Mouse (Mus musculus): ENCODE measurements at regions not wholly inside any gene's neighbourhood (a gene's known extent, or its start where the extent isn't known, plus 50 kb on each side); places are given as distances from the start of the nearest gene placed in this dataset.

DNA sequence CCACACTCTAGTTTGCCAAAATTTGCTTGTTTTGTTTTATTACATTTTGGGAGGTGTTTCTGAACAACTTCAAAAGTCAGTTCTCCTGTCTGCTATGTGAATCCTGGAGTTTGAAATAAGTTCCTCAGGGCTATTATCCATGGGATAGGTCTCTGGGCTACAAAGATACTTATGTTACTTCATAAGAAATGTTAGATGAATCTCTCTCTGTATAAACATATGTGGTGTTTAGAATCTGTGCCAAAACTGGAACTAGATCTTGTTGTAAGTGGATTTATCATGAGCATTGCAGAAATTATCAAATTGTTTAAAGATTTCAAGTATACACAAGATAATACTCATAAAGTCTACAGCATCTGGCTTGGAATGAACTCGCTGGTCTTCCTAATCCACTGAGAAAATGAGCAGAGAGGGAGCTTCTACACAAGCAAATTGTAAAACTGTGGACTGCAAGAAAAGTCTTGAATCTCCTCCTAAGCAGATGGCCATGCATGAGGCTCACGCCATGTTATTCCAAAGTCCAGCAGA lies 355.2 kb upstream of the Robo1 start:
- H3K9me3 ChIP-seq: 0 out of 2 replicates have a peak, but pooled peaks cover 3% of the 10 kb centered on the region
- no peaks in the 10 kb centered on the region for H3K27me3 ChIP-seq (replicated peaks)
- no peak overlapping the region for H3K9ac ChIP-seq
- no peak overlapping the region for H3K27ac ChIP-seq (replicated peaks)
- H3K4me2 ChIP-seq: no peak overlapping the region
- H3K4me1 ChIP-seq: no peaks in the 10 kb centered on the region
- H3K4me3 ChIP-seq: no peak overlapping the region
- no peak for ATAC-seq (ENCODE audit: extremely low read depth, insufficient number of reproducible peaks, low FRiP score, low TSS enrichment)
- 68% methylated on average over 2 of the region's 2 CpGs for WGBS
- H3K36me3 ChIP-seq: no peaks in the 10 kb centered on the region

- H3K4me2 ChIP-seq: no peak overlapping the region
- H3K27me3 ChIP-seq (replicated peaks): no peaks in the 10 kb centered on the region
- H3K4me1 ChIP-seq: no peaks in the 10 kb centered on the region
- no peaks in the 10 kb centered on the region for H3K9me3 ChIP-seq
- H3K9ac ChIP-seq: no peak overlapping the region
- H3K27ac ChIP-seq (replicated peaks): no peak overlapping the region
- no peaks in the 10 kb centered on the region for H3K36me3 ChIP-seq
- no peak overlapping the region for H3K4me3 ChIP-seq
- no peak for ATAC-seq (ENCODE audit: extremely low read depth, insufficient number of reproducible peaks, low FRiP score, low TSS enrichment)
These were observed 344.5 kb upstream of the Robo1 start for GRCm38 (mm10) chr16:71963579-71963978.

GRCm38 (mm10) chr16:71973811-71974210 lies 334.3 kb upstream of the Robo1 start:
- WGBS: 66% methylated on average over 2 of the region's 2 CpGs

DNA sequence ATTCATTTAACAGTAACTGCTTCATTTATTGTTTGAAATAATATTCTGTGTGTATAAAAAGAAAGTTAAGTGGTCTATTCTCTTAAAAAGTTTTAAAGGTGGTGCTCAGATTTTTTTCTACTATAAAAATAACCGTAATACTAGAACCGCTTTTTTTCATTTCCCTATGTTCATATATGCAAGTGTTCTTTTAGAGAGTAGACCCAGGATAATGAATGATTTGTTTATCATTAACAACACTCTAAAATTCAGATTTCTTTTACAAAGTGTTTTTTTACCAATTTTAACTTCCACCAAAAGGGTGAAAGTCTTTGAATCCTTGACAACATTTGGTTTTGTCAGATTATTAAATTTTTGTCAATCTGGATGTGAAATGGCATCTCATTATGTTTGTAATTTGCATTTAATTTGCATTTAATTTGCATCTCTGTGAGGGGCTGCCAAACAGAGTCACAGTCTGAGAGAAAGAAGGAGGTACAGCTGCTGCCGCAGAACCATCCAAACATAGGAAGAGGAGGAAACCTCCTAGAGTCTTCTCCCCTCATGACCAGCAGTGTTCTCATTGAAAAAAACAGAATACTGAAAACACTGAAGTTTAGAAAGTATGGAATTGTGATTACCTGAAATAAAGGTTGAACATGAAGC lies 310.4 kb upstream of the Robo1 start:
- 90% methylated on average over 3 of the region's 3 CpGs for WGBS
- Histone ChIP-seq H3K4me3 (no peak overlapping the region), H3K4me2 (no peak overlapping the region), H3K27me3 (replicated peaks) (no peaks in the 10 kb centered on the region), H3K4me1 (no peaks in the 10 kb centered on the region), H3K9ac (no peak overlapping the region), H3K9me3 (no peaks in the 10 kb centered on the region), H3K36me3 (no peaks in the 10 kb centered on the region), H3K27ac (replicated peaks) (no peak overlapping the region)
- no peak for ATAC-seq (ENCODE audit: extremely low read depth, insufficient number of reproducible peaks, low FRiP score, low TSS enrichment)

More at GRCm38 (mm10) chr16:71973811-71974210, 334.3 kb upstream of the Robo1 start:
- no peak overlapping the region for H3K27ac ChIP-seq (replicated peaks)
- no peak overlapping the region for H3K4me3 ChIP-seq
- H3K27me3 ChIP-seq (replicated peaks): no peaks in the 10 kb centered on the region
- no peaks in the 10 kb centered on the region for H3K36me3 ChIP-seq
- H3K9me3 ChIP-seq: no peaks in the 10 kb centered on the region
- H3K4me1 ChIP-seq: no peaks in the 10 kb centered on the region
- H3K9ac ChIP-seq: no peak overlapping the region
- no peak for ATAC-seq (ENCODE audit: extremely low read depth, insufficient number of reproducible peaks, low FRiP score, low TSS enrichment)
- H3K4me2 ChIP-seq: no peak overlapping the region

DNA sequence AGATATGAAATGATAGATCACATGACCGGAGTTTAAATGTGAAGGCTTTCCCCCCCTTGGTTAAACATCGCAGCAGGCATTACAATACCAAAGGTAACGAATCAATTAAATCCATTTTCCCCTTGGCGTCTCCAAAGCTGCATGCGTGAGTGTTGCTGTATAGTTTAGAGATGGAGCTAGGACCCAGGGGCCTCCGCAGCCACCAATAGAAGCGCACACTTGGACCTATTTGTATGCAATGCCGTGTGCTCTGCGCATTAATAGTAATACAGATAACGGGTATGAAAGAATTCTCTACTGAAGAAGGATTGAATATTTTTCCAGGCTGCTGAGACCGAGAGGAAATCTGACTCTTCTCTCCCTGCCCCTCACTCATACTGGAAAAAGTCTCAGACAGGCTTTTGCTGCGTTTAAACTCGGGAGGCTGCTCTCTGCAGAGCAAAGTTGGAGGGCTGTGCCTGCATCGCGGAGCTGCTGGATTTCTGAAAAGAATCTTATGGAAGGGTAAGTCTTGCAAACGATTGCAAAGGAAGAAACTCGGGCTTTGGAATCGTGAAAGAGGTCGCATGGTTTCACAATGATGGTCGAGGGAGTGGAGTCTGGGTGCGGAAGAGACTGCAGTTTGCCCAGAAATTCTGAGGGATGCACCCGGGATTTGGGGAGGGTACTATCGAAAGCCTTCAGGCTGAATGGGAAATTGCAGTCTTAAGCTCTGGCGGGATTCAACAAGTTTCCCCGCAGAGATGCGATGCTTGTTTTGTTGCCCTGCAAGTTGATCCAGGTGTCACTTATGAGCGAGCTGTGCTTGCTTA lies 280.5 kb upstream of the Robo1 start:
- Histone ChIP-seq H3K27ac (replicated peaks) (no peak overlapping the region; the same call in 1 of the 2 replicates), H3K4me2 (peak overlapping the region; percentile 86), H3K36me3 (no peaks in the 10 kb centered on the region), H3K27me3 (replicated peaks) (peaks cover 28% of the 10 kb centered on the region), H3K4me1 (peaks cover 14% of the 10 kb centered on the region; the same call in 1 of the 2 replicates), H3K9me3 (no peaks in the 10 kb centered on the region), H3K9ac (peak overlapping the region; percentile 70), H3K4me3 (peak overlapping the region; percentile 62)
- 4% methylated on average over 27 of the region's 27 CpGs for WGBS
- ATAC-seq (ENCODE audit: extremely low read depth, insufficient number of reproducible peaks, low FRiP score, low TSS enrichment): no peak

DNA sequence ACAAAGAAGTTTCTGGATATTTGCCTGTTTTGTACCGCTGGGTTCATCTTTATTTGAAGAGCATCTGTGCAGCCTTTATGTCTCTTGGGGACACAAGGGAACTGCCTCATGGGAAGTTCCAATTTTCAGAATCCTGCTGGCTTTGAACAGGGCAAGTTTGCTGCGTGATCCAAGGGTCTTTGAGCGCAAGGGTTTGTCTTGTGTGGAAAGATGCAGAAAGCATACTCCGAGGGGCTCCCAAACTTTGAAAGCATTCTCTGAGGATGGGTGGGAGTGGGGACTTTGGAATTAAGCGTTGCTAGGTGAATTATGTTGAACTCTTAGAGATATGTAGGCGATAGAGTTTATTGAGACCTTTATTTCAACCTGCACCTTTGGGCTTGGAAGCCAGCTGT lies 279.9 kb upstream of the Robo1 start:
- Histone ChIP-seq H3K9ac (peak overlapping the region; percentile 70), H3K36me3 (no peaks in the 10 kb centered on the region), H3K4me3 (peak overlapping the region; percentile 62), H3K9me3 (no peaks in the 10 kb centered on the region), H3K4me1 (peaks cover 14% of the 10 kb centered on the region; the same call in 1 of the 2 replicates), H3K4me2 (peak overlapping the region; percentile 86), H3K27ac (replicated peaks) (no peak overlapping the region), H3K27me3 (replicated peaks) (peaks cover 28% of the 10 kb centered on the region)
- WGBS: 5% methylated on average over 6 of the region's 6 CpGs
- no peak for ATAC-seq (ENCODE audit: extremely low read depth, insufficient number of reproducible peaks, low FRiP score, low TSS enrichment)

- under 1% methylated on average over 18 of the region's 18 CpGs for WGBS
- H3K36me3 ChIP-seq: no peaks in the 10 kb centered on the region
- H3K4me3 ChIP-seq: peak overlapping the region; percentile 62
- H3K9ac ChIP-seq: peak overlapping the region; percentile 70
- peaks cover 14% of the 10 kb centered on the region; the same call in 1 of the 2 replicates for H3K4me1 ChIP-seq
- H3K27me3 ChIP-seq (replicated peaks): peaks cover 28% of the 10 kb centered on the region
- ATAC-seq (ENCODE audit: extremely low read depth, insufficient number of reproducible peaks, low FRiP score, low TSS enrichment): no peak
- no peaks in the 10 kb centered on the region for H3K9me3 ChIP-seq
- no peak overlapping the region for H3K27ac ChIP-seq (replicated peaks)
- H3K4me2 ChIP-seq: peak overlapping the region; percentile 86
These were observed 279.3 kb upstream of the Robo1 start for GRCm38 (mm10) chr16:72028798-72029197.

- H3K9ac ChIP-seq: peak overlapping the region; percentile 70; the same call in 1 of the 2 replicates
- peak overlapping the region; percentile 62 for H3K4me3 ChIP-seq
- ATAC-seq (ENCODE audit: extremely low read depth, insufficient number of reproducible peaks, low FRiP score, low TSS enrichment): no peak
These were observed 278.8 kb upstream of the Robo1 start for GRCm38 (mm10) chr16:72029273-72029672.

GRCm38 (mm10) chr16:72068254-72068653 lies 239.9 kb upstream of the Robo1 start:
- H3K27ac ChIP-seq (replicated peaks): no peak overlapping the region
- no peaks in the 10 kb centered on the region for H3K27me3 ChIP-seq (replicated peaks)
- H3K4me2 ChIP-seq: no peak overlapping the region
- H3K4me1 ChIP-seq: no peaks in the 10 kb centered on the region
- 66% methylated on average over 1 of the region's 1 CpGs for WGBS
- no peaks in the 10 kb centered on the region for H3K36me3 ChIP-seq
- no peaks in the 10 kb centered on the region for H3K9me3 ChIP-seq
- no peak overlapping the region for H3K9ac ChIP-seq
- no peak overlapping the region for H3K4me3 ChIP-seq
- no peak for ATAC-seq (ENCODE audit: extremely low read depth, insufficient number of reproducible peaks, low FRiP score, low TSS enrichment)

More at GRCm38 (mm10) chr16:72029273-72029672, 278.8 kb upstream of the Robo1 start:
- H3K4me2 ChIP-seq: peak overlapping the region; percentile 86
- H3K4me1 ChIP-seq: peaks cover 14% of the 10 kb centered on the region; the same call in 1 of the 2 replicates
- 6% methylated on average over 4 of the region's 4 CpGs for WGBS
- no peak overlapping the region for H3K27ac ChIP-seq (replicated peaks)
- H3K9me3 ChIP-seq: no peaks in the 10 kb centered on the region
- no peaks in the 10 kb centered on the region for H3K36me3 ChIP-seq
- H3K27me3 ChIP-seq (replicated peaks): peaks cover 28% of the 10 kb centered on the region

GRCm38 (mm10) chr16:72069581-72069980 lies 238.5 kb upstream of the Robo1 start:
- no peak for ATAC-seq (ENCODE audit: extremely low read depth, insufficient number of reproducible peaks, low FRiP score, low TSS enrichment)
- Histone ChIP-seq H3K9ac (no peak overlapping the region), H3K36me3 (no peaks in the 10 kb centered on the region), H3K4me3 (no peak overlapping the region), H3K4me1 (no peaks in the 10 kb centered on the region), H3K27ac (replicated peaks) (no peak overlapping the region), H3K4me2 (no peak overlapping the region), H3K27me3 (replicated peaks) (no peaks in the 10 kb centered on the region), H3K9me3 (no peaks in the 10 kb centered on the region)
- 52% methylated on average over 2 of the region's 2 CpGs for WGBS

DNA sequence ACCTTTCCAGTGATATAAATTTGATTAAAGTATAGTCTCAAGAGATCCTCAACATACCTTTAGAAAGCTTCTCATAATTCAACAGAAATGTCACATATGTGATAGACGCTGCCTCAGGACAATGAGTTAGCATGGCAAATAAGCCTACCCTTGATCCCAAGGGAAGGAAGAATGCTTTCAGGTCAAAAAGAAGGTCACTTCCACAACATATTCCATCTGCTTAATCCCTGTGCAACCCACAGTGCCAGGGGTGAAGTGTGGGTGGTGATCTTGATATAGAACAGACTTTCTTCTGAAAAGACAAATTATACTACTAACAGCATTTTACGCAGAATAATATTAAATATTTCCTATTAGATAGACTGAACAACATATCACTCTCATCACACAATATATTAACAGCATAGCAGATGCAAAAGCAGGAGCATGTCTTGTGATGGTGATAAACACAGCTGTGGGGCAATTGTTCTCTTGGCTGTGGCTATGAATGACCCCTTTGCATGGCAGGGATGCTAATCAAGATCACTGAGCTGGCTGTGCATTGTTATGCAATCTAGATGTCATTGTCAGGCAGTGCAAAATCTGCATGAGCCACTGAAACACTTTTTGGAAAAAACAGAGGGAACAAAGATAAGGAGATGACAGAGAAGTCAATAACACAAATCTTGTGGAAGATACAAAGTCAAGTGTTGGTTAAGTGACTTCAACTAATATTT lies 236.2 kb upstream of the Robo1 start:
- no peak overlapping the region for H3K4me2 ChIP-seq

More for the DNA sequence above, 236.2 kb upstream of the Robo1 start:
- H3K36me3 ChIP-seq: no peaks in the 10 kb centered on the region
- no peak overlapping the region for H3K9ac ChIP-seq
- no peak overlapping the region for H3K27ac ChIP-seq (replicated peaks)
- H3K4me1 ChIP-seq: no peaks in the 10 kb centered on the region
- H3K27me3 ChIP-seq (replicated peaks): no peaks in the 10 kb centered on the region
- H3K4me3 ChIP-seq: no peak overlapping the region
- WGBS: 80% methylated on average over 2 of the region's 2 CpGs
- H3K9me3 ChIP-seq: no peaks in the 10 kb centered on the region
- no peak for ATAC-seq (ENCODE audit: extremely low read depth, insufficient number of reproducible peaks, low FRiP score, low TSS enrichment)

Measured in heart, embryonic 13.5 days (tissue).